Mouse (Mus musculus) lung, postnatal 36 days (tissue): ENCODE measurements around the gene Trpm3.

Experiments used
- DNase-seq: peaks from one replicate; pipeline ENCODE4 v3.0.0; 2022; ENCODE audit warnings: mixed read lengths

The Trpm3 gene

DNA sequence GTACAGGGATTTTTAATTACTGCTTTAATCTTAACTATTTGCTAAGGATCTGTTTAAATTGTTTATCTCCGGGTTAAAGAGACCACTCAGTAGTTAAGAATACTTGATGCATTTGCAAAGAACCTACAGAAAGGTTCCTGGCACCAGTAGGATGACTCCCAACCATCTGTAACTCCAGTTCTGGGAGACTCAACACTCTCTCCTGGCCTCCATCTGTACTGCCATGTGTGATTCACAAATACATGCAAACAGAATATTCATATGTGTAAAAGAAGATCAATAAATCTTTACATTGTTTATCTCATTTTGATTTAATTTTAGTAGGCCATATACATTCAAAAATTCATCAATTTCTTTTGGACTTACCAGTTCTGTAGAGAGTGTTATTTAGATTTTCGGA is 731.0 kb downstream of the Trpm3 start:
- DNase-seq: no peak

DNA sequence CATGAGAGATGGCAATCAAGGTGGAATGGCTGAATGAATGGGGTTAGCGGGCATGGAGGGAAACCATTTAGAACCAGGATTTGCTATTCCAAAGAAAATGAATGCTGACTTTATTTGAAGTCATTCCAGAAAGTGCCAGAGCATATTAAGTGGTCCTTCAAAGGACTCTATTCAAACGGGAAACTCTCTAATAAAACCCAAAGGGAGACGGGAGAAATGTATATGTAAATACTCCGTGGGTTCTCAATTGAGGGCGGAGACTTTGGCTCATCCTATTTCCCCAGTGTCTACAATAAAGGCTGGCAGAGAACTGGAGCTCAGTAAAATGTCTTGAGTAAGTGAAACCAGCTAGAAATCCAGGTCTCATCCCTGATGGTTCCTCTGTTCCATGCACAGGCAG is 733.6 kb downstream of the Trpm3 start:
- no peak for DNase-seq

DNA sequence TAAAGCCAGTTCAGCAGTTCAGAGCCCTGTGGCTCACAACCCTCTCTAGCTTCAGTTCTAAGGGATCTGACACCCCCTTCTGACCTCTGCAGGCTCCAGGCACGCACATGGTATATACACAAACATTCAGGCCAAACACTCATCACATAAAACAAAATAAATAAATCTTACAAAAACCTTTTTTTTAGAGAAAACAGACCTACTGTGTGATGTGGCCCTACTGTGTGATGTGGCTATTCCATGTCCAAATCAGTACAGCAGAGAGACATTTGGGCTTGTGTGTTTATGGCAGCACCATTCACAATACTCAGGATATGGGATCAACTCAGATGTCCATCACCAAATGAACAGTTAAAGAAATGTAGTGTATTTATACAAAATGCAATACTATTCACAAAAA is 741.4 kb downstream of the Trpm3 start:
- DNase-seq: no peak

DNA sequence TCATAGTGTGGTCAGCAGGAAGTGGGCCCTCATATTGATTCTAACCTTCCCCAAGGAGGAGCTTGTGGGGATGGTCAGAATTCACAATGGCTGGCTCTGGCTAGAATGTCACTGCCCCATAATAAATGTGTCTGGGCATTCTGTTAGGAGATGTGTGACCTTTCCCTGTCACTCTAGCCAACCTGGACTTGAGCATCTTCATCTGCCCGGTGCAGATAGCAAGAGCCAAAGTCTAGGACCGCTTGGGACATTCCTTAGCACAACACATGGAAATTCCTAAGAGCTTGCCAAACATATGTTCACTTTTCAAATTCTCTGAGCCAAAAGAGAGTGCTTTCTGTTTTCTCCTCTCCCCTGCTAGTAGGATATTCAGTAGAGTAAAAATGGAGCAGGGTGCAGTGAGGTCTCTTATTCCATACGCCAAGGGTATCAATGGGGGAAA is 743.8 kb downstream of the Trpm3 start:
- DNase-seq: no peak

DNA sequence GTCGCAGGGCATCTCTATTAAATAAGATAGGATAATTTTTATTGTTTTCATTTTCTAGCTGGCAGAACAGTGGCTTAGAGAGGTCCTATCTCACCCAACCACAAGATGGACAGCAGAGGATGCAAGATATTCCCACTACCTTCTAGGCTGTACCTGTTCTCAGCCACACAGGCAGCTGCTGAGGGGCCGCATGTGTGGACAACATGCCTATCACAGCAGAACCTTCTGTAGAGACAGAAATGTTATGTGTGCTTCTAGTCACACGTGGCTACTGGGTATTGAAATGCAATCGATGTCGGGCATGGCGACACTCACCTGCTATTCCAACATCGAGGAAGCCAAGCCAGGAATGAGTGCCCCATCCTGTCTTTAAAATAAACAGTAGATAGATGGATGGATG is 744.3 kb downstream of the Trpm3 start:
- DNase-seq: no peak

DNA sequence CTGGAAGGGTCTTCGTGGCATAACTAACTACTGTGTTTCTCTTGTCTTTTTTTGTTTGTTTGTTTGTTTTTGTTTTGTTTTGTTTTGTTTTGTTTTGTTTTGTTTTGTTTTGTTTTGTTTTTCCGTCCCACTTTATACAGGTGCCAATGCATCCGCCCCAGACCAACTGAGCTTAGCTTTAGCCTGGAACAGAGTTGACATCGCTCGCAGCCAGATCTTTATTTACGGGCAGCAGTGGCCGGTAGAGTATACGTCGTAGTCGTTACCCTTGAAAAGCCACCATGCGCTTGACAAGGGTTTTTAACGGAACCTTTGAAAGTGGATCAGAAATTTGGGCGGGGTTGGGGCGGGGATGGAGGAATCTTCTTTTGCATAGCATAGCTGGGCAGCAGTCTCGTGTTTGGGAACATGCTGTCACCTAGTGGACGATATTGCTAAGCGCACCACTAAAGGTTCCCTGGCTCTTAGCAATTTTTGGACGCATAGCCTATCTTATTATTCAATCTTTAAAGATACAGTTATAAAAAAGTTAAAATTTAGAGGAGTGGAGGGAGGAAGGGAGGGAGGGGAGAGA is 745.0 kb downstream of the Trpm3 start:
- peak; percentile 48 for DNase-seq

DNA sequence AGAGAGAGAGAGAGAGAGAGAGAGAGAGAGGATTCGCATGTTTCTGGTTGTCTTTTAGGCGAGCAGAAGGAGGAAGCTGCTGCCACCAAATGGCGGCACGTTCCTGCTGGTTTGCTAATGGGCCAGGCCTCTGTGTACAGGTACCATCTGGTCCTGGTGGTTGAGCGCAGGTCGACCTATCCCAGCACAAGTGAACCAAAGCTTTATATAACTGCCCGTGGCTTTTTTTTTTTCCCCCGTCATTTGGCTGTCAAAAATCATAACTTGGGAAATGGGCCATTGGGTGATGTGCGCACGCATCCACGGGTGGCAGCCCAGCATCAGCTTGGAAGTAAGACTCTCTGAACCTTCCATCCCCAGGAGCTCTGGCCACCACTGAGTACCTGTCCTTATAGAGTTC is 745.5 kb downstream of the Trpm3 start:
- DNase-seq: peak; percentile 1

DNA sequence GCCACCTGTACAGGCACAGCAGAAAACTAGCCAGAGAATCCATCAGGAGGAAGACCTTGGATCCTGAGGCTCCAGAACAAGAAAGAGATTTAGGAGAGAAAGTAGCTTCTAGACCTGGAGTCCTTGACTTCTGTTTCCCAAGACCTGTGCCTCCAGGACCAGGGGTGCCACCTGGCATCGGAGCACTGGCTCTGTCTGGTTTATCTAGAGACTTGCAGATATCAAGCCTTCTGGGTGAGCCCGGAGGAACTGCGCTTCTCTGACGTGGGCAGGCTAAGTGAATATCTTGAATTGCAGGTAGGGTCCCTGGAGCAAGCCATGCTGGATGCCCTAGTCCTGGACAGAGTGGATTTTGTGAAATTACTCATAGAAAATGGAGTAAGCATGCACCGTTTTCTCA is 746.2 kb downstream of the Trpm3 start:
- DNase-seq: no peak

DNA sequence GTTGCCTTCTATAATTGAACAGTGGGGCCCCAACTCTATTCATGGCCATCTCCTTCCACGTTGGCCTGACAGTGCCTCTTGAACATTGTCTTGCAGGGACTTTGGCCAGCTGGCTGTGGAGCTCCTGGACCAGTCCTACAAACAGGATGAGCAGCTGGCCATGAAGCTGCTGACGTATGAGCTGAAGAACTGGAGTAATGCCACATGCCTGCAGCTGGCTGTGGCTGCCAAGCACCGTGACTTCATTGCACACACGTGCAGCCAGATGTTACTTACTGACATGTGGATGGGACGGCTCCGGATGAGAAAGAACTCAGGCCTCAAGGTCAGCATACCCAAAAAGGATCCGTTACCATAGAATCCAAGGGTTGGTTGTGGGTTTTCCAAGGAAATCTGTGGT is 763.0 kb downstream of the Trpm3 start:
- DNase-seq: peak; percentile 58

DNA sequence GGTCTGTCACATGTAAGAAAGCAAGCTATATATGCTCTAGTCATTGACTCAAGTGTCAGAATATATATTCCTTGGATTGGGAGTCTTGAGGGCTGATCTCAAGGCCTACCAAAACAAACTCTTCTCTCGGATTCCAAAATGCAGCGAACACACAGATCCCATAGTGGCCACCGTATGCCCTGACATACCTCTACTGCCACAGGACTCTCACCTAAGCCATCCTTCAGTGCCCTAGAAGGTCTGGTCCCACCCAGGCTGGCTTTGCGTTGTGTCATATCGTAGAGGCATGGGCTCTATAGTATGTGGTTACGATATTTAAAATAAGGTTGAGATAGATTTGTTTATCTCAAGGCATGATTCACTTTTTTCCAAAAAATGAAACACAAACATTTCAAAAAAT is 763.5 kb downstream of the Trpm3 start:
- no peak for DNase-seq

DNA sequence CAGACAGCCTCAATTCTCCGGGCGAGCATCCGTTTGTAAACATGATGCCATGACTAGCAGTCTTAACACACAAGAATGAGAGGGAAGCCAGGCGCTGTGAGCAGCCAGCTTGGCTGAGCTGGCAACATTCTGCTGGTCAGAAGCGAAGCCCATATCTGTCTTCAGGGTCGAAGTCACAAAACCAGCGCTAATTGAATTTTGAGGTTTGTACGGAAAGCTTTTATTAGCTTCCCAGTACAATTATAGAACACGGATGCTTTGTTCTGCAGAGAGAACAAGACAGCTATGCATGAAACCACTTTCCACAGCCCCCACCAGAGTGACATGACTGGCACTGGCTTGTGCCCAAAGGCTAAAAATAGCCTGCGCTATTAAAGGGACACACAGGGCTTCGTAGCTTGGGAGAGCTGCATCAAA is 766.2 kb downstream of the Trpm3 start:
- no peak for DNase-seq

DNA sequence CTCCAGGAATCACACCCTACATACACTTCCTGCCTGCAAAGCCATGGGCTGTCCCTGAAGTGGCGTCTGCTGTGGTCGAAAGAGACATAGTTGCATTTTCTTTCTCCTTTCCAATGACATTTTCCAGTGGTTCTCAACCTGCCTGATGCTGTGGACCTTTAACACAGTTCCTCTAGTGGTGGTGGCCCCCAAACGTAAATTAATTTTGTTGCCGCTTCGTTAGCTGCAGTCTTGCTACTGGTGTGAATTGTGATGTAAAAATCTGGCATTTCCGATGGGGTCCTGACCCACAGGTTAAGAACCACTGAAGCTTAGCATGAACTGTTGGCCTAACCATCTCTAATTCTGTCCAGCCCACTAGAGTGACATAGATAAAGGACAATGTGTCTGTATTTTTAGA is 771.8 kb downstream of the Trpm3 start:
- no peak for DNase-seq

DNA sequence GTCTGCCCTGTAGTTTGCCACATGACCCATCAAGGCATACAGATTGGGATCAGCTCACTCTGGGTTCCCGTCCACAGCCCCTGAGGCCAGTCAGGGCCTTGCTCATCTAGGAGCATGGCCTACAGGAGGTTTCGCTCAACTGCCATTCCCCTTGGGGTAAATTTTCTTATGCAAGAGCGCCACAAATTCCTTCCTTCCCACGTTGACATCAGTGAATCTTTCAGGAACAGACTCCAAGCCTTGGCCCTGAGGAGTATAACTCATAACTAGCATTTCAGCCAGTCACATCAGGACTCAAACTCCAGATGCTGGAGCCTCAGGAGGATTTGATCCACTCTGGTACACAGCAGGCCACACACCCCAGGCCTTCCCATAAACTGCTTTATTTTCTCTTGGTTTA is 774.1 kb downstream of the Trpm3 start:
- no peak for DNase-seq

DNA sequence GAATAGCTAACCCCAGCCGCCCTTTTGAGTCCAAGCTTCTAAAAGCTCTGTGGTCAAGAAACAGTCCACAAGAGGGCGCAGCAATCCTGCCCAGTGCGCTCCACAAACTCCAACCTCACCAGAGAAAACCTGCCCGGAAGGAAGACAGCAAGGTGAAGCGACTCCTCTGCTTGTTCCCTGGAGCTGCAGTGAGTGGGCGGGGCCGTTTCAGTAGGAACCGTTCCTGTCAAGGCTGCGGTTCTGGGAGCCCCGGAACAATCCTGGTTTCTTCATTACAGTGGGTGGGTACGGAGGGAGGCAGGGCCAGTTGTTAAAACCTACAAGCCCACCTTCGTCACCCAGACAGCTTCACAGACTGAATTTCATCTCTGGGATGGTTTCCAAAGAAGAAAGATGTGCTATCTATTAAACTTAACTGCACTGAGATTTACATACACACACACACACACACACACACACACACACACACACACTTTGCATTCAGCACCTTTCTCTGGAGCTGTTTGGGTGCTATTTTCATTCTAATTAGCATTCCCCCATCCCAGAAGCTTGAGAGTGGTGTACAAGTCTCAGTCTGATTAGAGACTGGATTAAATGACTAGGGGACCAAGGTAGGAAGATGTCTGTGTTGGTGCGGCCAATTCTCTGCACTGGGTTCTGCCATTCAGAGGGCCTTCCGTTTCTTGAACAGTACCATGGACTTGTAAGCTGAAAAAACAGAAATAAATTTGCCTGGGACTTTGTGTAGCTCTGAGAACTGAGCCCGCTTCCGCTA is 777.2 kb downstream of the Trpm3 start:
- peak; percentile 94 for DNase-seq

DNA sequence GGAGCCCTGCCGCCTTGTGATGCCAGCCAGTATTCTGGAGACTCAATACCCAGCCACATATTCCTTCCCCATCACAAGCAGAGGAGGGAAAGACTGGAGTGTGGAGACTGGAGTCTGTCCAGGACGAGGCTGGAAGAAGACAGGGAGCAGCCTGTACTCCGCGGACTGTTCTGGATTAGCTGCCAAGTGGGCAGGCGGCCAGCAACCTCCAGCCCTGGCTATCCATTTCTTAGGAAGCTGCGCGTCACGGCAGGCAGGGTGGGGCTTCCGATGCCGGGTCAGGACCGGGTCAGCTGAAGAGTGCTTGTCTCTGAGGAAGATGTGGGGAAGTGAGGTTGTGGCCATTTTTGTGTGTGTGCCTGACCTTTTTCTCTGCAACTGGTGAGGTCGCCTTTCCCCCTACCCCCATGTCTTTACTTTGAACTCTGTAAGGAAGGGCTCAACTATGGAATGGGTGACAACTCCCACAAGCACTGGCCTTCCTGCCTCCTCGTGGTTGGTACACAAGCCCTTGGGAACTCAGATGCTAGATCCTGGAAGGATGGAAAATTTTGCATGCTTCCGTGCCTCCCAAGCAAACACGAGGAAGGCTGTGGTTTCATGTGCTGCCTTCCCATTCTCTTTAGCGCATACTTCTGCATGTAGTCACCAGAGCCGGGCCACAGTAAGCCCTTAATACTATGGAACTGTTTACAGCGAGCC is 777.9 kb downstream of the Trpm3 start:
- peak; percentile 99 for DNase-seq

DNA sequence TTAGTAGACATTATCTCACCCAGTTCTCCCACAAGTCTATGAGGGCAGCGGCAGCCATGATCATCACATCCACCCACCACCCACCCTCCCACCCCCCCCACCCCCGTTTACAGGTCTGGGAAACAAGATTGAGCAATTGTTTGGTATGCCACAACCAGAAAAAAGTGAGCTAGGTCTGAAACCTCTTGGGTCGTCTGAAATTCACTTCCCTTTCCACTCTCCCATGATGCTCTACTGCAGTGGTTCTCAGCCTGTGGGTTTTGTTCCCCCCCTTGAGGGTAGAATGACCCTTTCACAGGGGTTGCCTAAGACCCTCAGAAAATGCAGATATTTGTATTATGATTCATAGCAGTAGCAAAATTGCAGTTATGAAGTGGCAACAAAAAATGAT is 778.5 kb downstream of the Trpm3 start:
- no peak for DNase-seq

DNA sequence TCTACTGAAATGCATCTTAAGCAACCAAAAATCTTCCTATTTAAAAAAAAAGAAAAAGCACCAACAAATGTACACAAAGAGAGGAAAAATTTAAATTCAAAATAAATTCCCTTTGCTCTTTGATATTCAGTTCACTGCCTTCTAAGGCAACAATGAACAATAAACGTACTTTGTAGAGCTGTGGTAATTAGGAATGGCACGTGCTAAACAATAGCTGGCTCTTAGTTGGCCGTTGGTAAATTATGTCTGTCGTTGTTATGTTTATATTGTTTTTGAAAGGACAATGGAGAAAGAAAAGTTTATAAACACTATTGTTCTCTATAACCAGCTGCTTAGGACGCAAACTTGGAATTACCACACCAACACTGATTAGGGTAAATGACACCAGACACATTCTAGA is 782.1 kb downstream of the Trpm3 start:
- no peak for DNase-seq

DNA sequence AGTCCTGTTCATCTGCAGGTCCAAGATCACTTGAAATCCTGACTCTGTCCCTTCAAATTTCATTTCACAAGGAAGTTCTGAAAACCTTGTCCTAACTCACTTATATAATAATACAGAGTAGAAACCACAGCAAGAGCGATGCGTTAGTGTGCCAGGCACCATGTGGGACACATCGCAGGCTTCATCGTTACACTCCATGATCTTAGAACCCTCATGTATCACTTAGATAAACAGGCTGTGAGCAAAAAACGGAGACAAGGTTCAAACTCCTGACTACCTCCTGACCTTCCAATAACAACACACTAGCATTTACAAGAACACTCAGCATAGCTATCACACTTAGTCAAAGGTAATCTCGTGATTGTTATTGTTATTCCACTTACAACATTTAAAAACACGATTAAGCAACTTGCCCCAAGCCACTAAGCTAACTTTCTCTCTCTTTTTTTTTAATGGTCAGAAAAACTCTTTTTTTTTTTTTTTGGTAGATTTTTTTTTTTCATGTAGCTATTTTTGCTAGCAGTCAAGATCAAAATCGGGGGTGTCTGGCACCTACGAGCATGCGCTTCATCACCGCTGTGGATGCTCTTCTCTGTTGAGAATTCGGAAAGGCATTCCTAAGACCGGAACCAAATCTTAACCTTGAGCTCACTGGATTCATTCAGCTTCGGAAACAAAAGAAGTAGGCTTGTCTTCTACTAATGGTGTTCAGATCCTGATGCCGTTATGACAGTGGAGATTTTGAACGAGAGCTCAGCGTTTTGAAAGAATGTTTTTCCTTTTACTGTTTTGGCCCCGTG is 784.2 kb downstream of the Trpm3 start:
- DNase-seq: peak; percentile 37

DNA sequence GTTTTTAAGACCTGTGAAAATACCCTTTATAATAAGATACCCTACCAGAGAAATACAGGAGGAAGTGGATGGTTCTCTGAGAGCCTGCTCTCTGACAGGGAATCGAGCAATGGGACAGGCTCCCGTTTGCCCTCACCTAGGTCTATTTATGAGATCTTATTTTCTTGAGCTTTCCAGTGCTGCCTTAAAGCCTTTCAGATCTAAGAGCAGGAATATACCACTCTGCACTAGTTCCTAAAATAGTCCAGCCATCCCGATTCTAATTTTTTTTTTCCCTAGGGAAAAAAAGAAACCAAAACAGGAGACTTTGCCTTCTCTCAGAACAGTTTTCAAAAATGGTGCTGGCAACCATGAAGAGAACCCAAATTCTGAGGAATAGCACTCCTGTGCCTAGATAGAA is 786.4 kb downstream of the Trpm3 start:
- DNase-seq: no peak

DNA sequence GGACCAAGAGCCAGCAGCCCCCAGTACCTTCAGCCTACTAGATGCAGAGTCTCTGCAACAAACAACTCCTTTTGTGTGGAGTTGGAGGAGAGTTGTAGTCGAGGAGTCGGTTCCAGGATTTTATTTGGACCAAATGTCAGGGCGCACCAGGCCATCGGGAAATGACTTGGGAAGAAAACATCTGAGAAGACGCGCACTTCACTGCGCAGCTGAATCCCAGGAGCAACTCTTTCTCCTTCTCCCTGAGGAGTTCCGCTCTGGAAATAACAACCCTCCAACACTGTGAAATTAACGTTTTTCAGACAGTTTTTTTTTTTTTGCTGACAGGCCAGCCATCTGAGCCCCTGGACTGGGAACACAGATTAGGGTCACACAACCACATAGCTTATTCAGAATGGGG is 787.9 kb downstream of the Trpm3 start:
- no peak for DNase-seq

DNA sequence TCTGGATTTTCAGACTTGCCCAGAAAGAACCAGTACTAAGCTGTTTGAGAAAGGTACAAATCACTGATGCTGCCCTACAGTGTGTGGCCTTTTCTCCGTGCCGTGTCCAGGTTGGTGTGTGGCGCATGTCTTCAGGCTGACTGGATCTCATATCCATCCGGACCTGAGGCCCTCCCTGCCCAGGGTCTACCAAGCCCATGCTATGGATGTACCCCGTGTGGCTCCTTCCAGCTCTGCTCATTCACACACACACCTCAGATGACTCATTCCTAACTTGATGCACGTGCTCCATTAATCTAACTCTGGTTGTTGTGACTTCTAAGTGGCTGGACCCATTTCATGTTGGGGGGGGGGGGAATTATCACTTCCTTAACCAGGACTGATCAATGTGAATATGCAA is 789.5 kb downstream of the Trpm3 start:
- DNase-seq: no peak

DNA sequence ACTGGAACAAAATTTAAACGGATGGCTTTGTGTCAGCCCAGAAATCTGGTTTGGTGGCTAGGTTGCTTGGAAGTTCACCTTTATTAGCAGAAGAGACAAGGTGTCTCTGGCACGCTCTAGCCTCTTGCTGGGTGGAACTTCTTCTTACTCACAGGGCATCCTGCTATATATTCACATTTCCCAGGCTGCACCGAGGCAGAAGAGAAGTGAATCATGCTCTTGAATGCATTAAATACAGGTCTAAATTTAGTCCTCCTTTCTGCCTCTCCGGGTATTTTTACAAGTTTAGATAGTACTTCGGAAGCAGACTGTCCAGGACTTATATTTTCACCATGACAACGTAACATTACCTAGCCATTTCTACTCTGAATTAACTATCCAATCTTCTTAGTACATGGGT is 790.9 kb downstream of the Trpm3 start:
- no peak for DNase-seq

DNA sequence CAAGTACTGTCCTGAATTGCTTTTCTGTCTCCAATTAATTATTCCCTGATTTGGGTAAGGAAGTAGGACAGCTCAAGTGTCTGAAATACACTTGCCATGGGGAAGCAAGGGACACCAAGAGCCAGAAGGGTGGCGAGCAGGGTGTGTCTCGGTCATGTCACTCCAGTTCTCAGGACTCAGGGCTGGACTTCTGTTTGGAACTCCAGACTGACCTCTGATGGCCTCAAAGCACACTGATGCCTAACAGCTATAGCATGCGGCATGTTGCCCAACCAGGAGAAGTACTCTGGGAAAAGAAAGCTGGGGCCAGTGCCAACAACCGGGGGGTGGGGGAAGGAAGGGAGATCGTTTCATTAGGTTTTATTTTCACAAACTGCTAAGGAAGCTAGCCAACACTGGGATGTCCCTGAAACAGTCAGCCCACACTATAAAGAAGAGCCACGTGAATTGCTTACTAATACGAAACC is 791.6 kb downstream of the Trpm3 start:
- DNase-seq: peak; percentile 80
